Mouse (Mus musculus): ENCODE measurements at regions not wholly inside any gene's neighbourhood (a gene's known extent, or its start where the extent isn't known, plus 50 kb on each side); places are given as distances from the start of the nearest gene placed in this dataset.

GRCm38 (mm10) chr16:84039946-84040345, 475.0 kb upstream of the A730009L09Rik start:
- DNase-seq (ENCODE audit: low spot score in 2 of 2): no peak
- intact Hi-C loops (cut with DNase I): no loop called here

- peak; percentile 33 to 70 for DNase-seq (ENCODE audit: low spot score in 2 of 2)
- intact Hi-C loops (cut with DNase I): no loop called here
Observed at GRCm38 (mm10) chr16:84042010-84042449, 472.9 kb upstream of the A730009L09Rik start.

GRCm38 (mm10) chr16:84045333-84045732, 469.6 kb upstream of the A730009L09Rik start:
- no peak for DNase-seq (ENCODE audit: low spot score in 2 of 2)
- intact Hi-C loops (cut with DNase I): no loop called here
